Mouse (Mus musculus) G1E (cell line): ENCODE results near the gene Lrp1.

Experiments used
- CTCF ChIP-seq: IDR thresholded peaks from 2 replicates; pipeline ENCODE4 v1.5.1; 2012; ENCODE audit warnings: low read depth, low read length, inconsistent platforms, mixed read lengths
- TAL1 ChIP-seq: conservative IDR thresholded peaks from 2 replicates; pipeline ENCODE4 v1.6.1; 2012; ENCODE audit warnings: low read depth, low read length, inconsistent platforms, mixed read lengths

- no peak for TF ChIP-seq CTCF
- TF ChIP-seq TAL1 = no peak
Measured at GRCm38 (mm10) chr10:127496156-127496555, 124.8 kb downstream of the Lrp1 start.
